Mouse (Mus musculus) naive thymus-derived CD4-positive, alpha-beta T cell, adult 5 months (primary cell): ENCODE measurements around the gene Dync1i1. TPM values are rescaled to one million over a fixed set of nuclear protein-coding genes. Genes with fewer than 3 reads are reported as not detected.

Source experiments
- polyA plus RNA-seq: library from polyadenylated mRNA; unstranded; fragments of 100-300 nt; shearing (Covaris generic); gene quantifications from one replicate; pipeline ENCODE4 v1.2.1, GENCODE M21; 2017

Dync1i1 gene
- not detected for polyA plus RNA-seq

GRCm38 (mm10) chr6:5725611-5726236, at the start of gene Dync1i1:
TSS of gene Dync1i1 (plus strand) at chr6:5725639.

Other genes starting within 250 kb of the Dync1i1 start
- gene Pdk4, start 229.3 kb upstream of the Dync1i1 start, polyA plus RNA-seq = not detected